Mouse (Mus musculus) heart, postnatal 0 days (tissue): ENCODE measurements around the gene C2cd2. TPM values are rescaled to one million over a fixed set of nuclear protein-coding genes. Genes with fewer than 3 reads are reported as not detected.

ENCODE experiments used
- ATAC-seq: fragments of 200-750 bp; cut with Nextera tagmentation; 2 replicates; pipeline ENCODE4 v1.8.0; 2017; ENCODE audit warnings: low read depth, moderate number of reproducible peaks, moderate library complexity; ENCODE audit not compliant: insufficient read depth
- DNase-seq: peaks from one replicate; pipeline ENCODE4 v3.0.0-alpha.2; 2016; ENCODE audit warnings: low spot score
- H3K27ac ChIP-seq: fragments of 300-500 bp; sonication (generic); 2 replicates; pipeline ENCODE4 v1.5.1; 2014; ENCODE audit warnings: low read depth, mild to moderate bottlenecking
- H3K27me3 ChIP-seq: fragments of 300-500 bp; sonication (generic); 2 replicates; pipeline ENCODE4 v1.6.1; 2014; ENCODE audit warnings: low read length, mixed read lengths; ENCODE audit not compliant: control insufficient read depth, insufficient read depth
- H3K36me3 ChIP-seq: fragments of 300-500 bp; sonication (generic); replicated peaks from 2 replicates; pipeline ENCODE4 v1.6.1; 2014; ENCODE audit warnings: low read length, mixed read lengths; ENCODE audit not compliant: control insufficient read depth, insufficient read depth
- H3K4me1 ChIP-seq: fragments of 300-500 bp; sonication (generic); 2 replicates; pipeline ENCODE4 v1.6.1; 2014; ENCODE audit warnings: antibody characterized with exemption; ENCODE audit not compliant: control insufficient read depth, insufficient read depth
- H3K4me2 ChIP-seq: fragments of 300-500 bp; sonication (generic); 2 replicates; pipeline ENCODE4 v1.6.1; 2014; ENCODE audit warnings: low read depth, mild to moderate bottlenecking, low read length, moderate library complexity
- H3K4me3 ChIP-seq: fragments of 300-500 bp; sonication (generic); 2 replicates; pipeline ENCODE4 v1.5.1; 2014; ENCODE audit warnings: low read depth, low read length
- H3K9ac ChIP-seq: fragments of 300-500 bp; sonication (generic); replicated peaks from 2 replicates; pipeline ENCODE4 v1.6.1; 2014; ENCODE audit warnings: low read depth, low read length, mixed read lengths
- H3K9me3 ChIP-seq: fragments of 300-500 bp; sonication (generic); replicated peaks from 2 replicates; pipeline ENCODE4 v1.6.1; 2016; ENCODE audit warnings: low read length; ENCODE audit not compliant: control insufficient read depth
- CTCF ChIP-seq: IDR thresholded peaks from 2 replicates; pipeline ENCODE4 v1.5.1; 2016; ENCODE audit warnings: antibody characterized with exemption, control low read depth, low read depth
- EP300 ChIP-seq: IDR thresholded peaks from 2 replicates; pipeline ENCODE4 v1.6.1; 2016; ENCODE audit warnings: antibody characterized with exemption, low read depth
- WGBS: fragments of 180-500 bp; shearing (Covaris S2); extraction: QIAGEN DNeasy Blood & Tissue Kit; methylation state at CpG from one replicate; pipeline ENCODE4 v1.1.7; 2014; 5-methylcytosine and 5-hydroxymethylcytosine counted together
- polyA plus RNA-seq: library from polyadenylated mRNA; unstranded; fragments of >200 nt; fragmentation: Nextera tagmentation; extraction: Ambion mirVana; gene quantifications from 2 replicates; pipeline ENCODE4 v1.2.1, GENCODE M21; 2015
- total RNA-seq: library from RNA; depleted of rRNA; stranded (reverse); fragments of >200 nt; gene quantifications from 2 replicates; pipeline ENCODE4 v1.2.3, GENCODE M21; 2014; ENCODE audit warnings: low replicate concordance

The C2cd2 gene
- total and polyA plus RNA-seq, 2 experiments from 2014 or later, result 9.2 to 12.7 TPM

DNA sequence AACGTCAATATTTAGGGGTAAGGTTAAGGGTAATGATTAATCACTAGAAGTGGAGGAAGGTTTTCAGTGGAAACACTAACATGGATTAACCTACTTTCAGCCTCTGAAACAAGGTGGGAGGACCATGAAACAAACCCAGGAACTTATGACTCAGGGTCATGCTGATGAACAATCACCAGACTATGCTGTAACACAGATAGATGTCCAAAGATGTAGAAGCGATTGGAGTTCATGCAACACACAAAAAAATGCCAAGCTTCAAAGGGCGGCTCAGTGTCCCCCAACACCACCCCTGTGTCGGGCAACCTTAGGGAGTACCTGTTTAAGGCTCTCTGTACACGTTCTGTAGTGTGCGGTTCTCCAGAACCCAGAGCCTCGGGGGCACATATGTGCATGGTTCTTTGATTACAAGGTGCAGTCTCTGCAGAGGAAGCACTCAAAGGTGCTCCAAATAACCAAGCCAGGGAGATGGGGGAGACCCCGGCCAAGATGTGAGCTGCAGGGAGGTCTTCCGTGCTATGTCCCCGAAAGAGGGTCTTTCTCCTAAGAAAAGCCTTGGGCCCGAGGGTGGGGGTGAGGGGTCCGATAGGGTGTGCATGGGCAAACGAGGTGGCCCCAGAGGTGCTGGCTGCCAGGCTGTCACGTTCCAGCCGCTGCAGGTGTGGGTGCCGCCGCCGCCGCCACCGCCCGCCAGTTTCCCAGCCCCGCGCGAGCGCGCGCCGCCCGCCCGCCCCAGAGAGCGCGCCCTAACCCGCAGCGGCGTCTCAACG is 832 bp downstream of the C2cd2 start:
- Histone ChIP-seq H3K9ac (peak overlapping the region; percentile 94), H3K4me3 (peak overlapping the region; percentile 95), H3K4me2 (peak overlapping the region; percentile 96), H3K9me3 (no peaks in the 10 kb centered on the region), H3K36me3 (0 out of 2 replicates have a peak, but pooled peaks cover 2% of the 10 kb centered on the region), H3K27me3 (no peaks in the 10 kb centered on the region), H3K4me1 (peaks cover 32% of the 10 kb centered on the region), H3K27ac (peak overlapping the region; percentile 94)
- no peak for DNase-seq
- ATAC-seq, result no peak
- 7% methylated on average over 35 of the region's 36 CpGs for WGBS
- no peak for TF ChIP-seq EP300
- no peak for TF ChIP-seq CTCF

DNA sequence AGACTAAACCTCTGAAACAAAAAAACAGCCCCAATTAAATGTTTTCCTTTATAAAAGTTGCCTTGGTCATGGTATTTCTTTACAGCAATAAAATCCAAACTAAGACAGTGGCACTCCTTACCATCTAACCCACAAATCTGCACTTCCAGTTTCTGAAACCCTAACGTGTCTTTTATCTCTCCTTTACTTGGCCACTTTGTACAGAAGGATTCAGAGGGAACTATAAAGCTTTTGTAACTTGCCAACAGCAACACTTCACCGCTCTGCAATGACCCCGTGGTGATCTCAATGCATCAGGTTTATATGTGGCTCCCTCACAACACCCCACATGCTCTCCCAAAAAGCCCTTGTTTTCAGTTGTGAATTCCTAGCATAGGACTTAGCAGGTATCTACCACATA is 2.0 kb downstream of the C2cd2 start:
- H3K4me2 ChIP-seq, result no peak overlapping the region
- 71% methylated on average over 3 of the region's 3 CpGs for WGBS
- H3K4me3 ChIP-seq, result no peak overlapping the region
- no peak overlapping the region for H3K27ac ChIP-seq
- H3K9me3 ChIP-seq, result no peaks in the 10 kb centered on the region
- ATAC-seq (no peak), DNase-seq (no peak)
- H3K36me3 ChIP-seq, result 0 out of 2 replicates have a peak, but pooled peaks cover 10% of the 10 kb centered on the region
- peaks cover 34% of the 10 kb centered on the region for H3K4me1 ChIP-seq
- no peak overlapping the region for H3K9ac ChIP-seq
- TF ChIP-seq CTCF, result no peak
- no peak for TF ChIP-seq EP300
- H3K27me3 ChIP-seq, result no peaks in the 10 kb centered on the region

DNA sequence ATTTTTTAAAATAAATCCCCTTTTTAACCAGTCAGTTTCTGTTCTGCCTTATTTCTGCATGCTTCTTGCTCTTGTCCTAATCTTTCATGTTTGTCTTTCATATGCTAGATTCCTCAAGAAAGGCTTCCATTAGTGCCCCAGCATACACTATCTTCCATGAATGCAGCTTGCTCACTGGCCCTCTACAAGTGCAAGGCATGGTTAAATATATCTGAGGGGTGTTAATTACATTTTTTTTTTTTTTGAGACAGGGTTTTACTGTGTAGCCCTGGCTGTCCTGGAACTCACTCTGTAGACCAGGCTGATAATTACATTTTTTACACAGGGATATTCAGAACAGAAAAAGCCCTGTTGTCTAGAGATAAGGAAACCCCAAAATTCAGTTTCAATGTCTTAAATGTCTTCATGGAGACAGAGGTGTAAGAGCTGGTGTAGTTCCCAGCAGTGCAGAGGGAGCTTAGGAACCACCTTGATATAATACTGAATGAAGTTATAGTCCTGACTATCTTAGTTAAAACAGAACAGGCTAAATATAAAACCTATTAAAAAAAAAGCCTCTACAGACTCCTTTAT is 3.9 kb downstream of the C2cd2 start:
- H3K9me3 ChIP-seq, result no peaks in the 10 kb centered on the region
- ATAC-seq, result no peak
- no peak overlapping the region for H3K4me3 ChIP-seq
- H3K4me1 ChIP-seq, result peaks cover 34% of the 10 kb centered on the region
- H3K4me2 ChIP-seq, result 0 out of 2 replicates have a peak overlapping the region, but pooled peaks have one; percentile 19
- no peak overlapping the region for H3K27ac ChIP-seq
- no peak for TF ChIP-seq EP300
- no peak for TF ChIP-seq CTCF
- 0 out of 2 replicates have a peak, but pooled peaks cover 10% of the 10 kb centered on the region for H3K36me3 ChIP-seq
- H3K27me3 ChIP-seq, result no peaks in the 10 kb centered on the region
- H3K9ac ChIP-seq, result no peak overlapping the region
- no peak for DNase-seq

DNA sequence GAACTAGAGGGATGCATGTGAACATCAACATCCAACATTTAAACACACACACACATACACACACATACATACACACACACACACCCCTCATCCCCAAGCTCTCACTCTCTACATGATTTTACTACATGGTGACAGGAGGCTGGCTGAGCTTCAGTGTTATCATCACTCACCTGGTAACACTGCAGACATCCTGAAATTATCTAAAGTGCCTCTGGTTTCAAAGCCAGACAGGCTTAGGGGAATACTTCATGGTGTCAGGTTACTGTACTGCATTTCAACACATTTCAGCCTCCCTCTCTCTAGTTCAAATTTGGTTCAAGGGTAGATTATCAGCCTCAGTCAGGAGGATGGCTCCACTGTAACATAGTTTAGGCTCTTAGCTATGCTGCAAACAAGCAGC is 4.8 kb downstream of the C2cd2 start:
- 0 out of 2 replicates have a peak overlapping the region, but pooled peaks have one; percentile 19 for H3K4me2 ChIP-seq
- ATAC-seq, result peak; percentile 76

DNA sequence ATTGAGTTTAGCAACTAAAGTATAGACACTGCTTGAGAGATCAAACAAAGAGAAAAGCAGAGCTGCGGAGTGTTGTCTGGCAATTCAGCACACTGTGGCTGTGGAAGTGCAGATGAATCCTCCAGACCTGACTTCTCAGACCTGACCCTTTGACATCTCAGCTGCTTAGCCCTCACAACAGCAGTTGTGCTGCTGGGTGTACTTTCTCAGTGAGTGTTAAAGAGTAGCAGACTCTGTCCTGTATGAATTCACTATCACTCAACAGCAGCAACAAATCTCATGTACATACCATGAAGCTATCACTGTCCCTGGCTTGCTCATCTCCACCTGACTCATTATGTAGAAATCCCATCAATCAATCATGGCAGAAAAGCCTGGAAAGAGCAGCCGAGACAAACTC is 6.4 kb downstream of the C2cd2 start:
- no peak overlapping the region for H3K4me3 ChIP-seq
- no peak for ATAC-seq
- peaks cover 27% of the 10 kb centered on the region for H3K4me1 ChIP-seq
- no peak overlapping the region for H3K27ac ChIP-seq
- H3K9ac ChIP-seq, result no peak overlapping the region
- no peak overlapping the region for H3K4me2 ChIP-seq
- no peaks in the 10 kb centered on the region for H3K9me3 ChIP-seq
- no peak for TF ChIP-seq CTCF
- TF ChIP-seq EP300, result no peak
- H3K36me3 ChIP-seq, result peaks cover 29% of the 10 kb centered on the region
- DNase-seq, result no peak
- WGBS, result 87% methylated on average over 2 of the region's 2 CpGs
- peaks cover 4% of the 10 kb centered on the region; the same call in 1 of the 2 replicates for H3K27me3 ChIP-seq

More for the DNA sequence above, 4.8 kb downstream of the C2cd2 start:
- Histone ChIP-seq H3K36me3 (peaks cover 13% of the 10 kb centered on the region; the same call in 1 of the 2 replicates), H3K9me3 (no peaks in the 10 kb centered on the region), H3K9ac (no peak overlapping the region), H3K27ac (peak overlapping the region; percentile 75), H3K27me3 (no peaks in the 10 kb centered on the region), H3K4me3 (no peak overlapping the region), H3K4me1 (peaks cover 34% of the 10 kb centered on the region)
- peak; percentile 91 for DNase-seq
- TF ChIP-seq CTCF, result no peak
- TF ChIP-seq EP300, result peak; percentile 96
